Mouse (Mus musculus) ES-E14 (cell line): ENCODE results near the gene Hist1h4f.

ENCODE experiments used
- CHD2 ChIP-seq: IDR thresholded peaks from 2 replicates; pipeline ENCODE4 v1.6.1; 2014; ENCODE audit warnings: mild to moderate bottlenecking, low read depth, low read length, inconsistent platforms
- HCFC1 ChIP-seq: IDR thresholded peaks from 2 replicates; pipeline ENCODE4 v1.6.1; 2012; ENCODE audit warnings: low read length, inconsistent platforms, borderline replicate concordance; ENCODE audit not compliant: insufficient read depth
- MAFK ChIP-seq: IDR thresholded peaks from 2 replicates; pipeline ENCODE4 v1.6.1; 2014; ENCODE audit warnings: mild to moderate bottlenecking, low read depth, low read length, inconsistent platforms; ENCODE audit not compliant: insufficient read depth
- ZC3H11A ChIP-seq: IDR thresholded peaks from 2 replicates; pipeline ENCODE4 v1.6.1; 2012; ENCODE audit warnings: low read depth, mild to moderate bottlenecking, inconsistent platforms, low read length, borderline replicate concordance
- ZNF384 ChIP-seq: IDR thresholded peaks from 2 replicates; pipeline ENCODE4 v1.6.1; 2012; ENCODE audit warnings: low read depth, low read length, inconsistent platforms

GRCm38 (mm10) chr13:23577835-23578234 is 26.4 kb upstream of the Hist1h4f start:
- no peak for TF ChIP-seq ZNF384
- TF ChIP-seq HCFC1 = no peak
- no peak for TF ChIP-seq MAFK
- TF ChIP-seq ZC3H11A = no peak
- no peak for TF ChIP-seq CHD2
